Mouse (Mus musculus) spleen, adult 2 months (tissue): ENCODE results near the gene Mrps35. TPM values are rescaled to one million over a fixed set of nuclear protein-coding genes. Genes with fewer than 3 reads are reported as not detected.
A peak's percentile ranks its signal among the peaks of the same experiment; 100 is the strongest.

Experiments used
- DNase-seq, 2 experiments: peaks; one replicate each; pipeline versions ENCODE4 v3.0.0 to v3.0.0-alpha.2; 2012 to 2021; ENCODE audit warnings: low spot score in 2 of 2, low read depth in 1 of 2
- H3K27ac ChIP-seq: fragments of 200-500 bp; 2 replicates; pipeline ENCODE4 v1.5.1; 2012; ENCODE audit warnings: low read length, inconsistent platforms; ENCODE audit not compliant: insufficient read depth
- H3K27me3 ChIP-seq: fragments of 200-500 bp; 2 replicates; pipeline ENCODE4 v1.6.1; 2012; ENCODE audit warnings: mild to moderate bottlenecking, moderate library complexity, low read length, inconsistent platforms; ENCODE audit not compliant: control insufficient read depth, insufficient read depth
- H3K36me3 ChIP-seq: fragments of 200-500 bp; 2 replicates; pipeline ENCODE4 v1.6.1; 2012; ENCODE audit warnings: mild to moderate bottlenecking, low read length, inconsistent platforms; ENCODE audit not compliant: control insufficient read depth, insufficient read depth
- H3K4me1 ChIP-seq: fragments of 200-500 bp; 2 replicates; pipeline ENCODE4 v1.6.1; 2011; ENCODE audit warnings: inconsistent platforms; ENCODE audit not compliant: control insufficient read depth, insufficient read depth, insufficient read length
- H3K4me3 ChIP-seq: fragments of 200-500 bp; 2 replicates; pipeline ENCODE4 v1.5.1; 2011; ENCODE audit warnings: mild to moderate bottlenecking, inconsistent platforms; ENCODE audit not compliant: insufficient read depth, insufficient read length; ENCODE audit errors: extremely low read depth
- CTCF ChIP-seq: fragments of 200-500 bp; IDR thresholded peaks from 2 replicates; pipeline ENCODE4 v1.5.1; 2011; ENCODE audit warnings: mild to moderate bottlenecking, inconsistent platforms; ENCODE audit not compliant: insufficient read depth, insufficient read length, insufficient replicate concordance; ENCODE audit errors: extremely low read depth
- POLR2A ChIP-seq: fragments of 200-500 bp; IDR thresholded peaks from 2 replicates; pipeline ENCODE4 v1.6.1; 2011; ENCODE audit warnings: low read depth, low read length, inconsistent platforms
- WGBS: fragments of 180-500 bp; shearing (Covaris S2); methylation state at CpG from one replicate; pipeline ENCODE4 v1.1.7; 2018; 5-methylcytosine and 5-hydroxymethylcytosine counted together
- polyA plus RNA-seq: library from polyadenylated mRNA; depleted of rRNA; stranded (reverse); fragments of >200 nt; gene quantifications from 2 replicates; pipeline ENCODE4 v1.2.3, GENCODE M21; 2012

The Mrps35 gene
- polyA plus RNA-seq, 1 experiment: 4.1 TPM

DNA sequence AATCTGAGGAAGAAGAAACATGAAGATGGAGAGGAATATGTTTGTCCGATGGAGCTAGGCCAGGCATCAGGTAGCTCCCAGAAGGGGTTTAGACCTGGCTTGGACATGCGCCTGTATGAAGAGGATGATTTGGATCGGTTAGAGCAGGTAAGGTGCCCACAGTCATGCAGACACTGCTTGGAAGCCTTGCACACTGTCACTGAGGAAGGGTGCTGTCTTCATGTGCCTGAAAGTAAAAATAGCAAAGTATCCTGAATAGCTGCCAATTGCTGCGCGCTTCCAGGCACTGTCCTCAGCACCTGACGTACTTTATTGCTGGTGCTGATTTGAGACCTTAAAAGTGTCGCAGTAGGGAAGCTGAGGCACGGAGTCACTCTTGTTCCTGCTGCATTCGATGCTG, 13.0 kb upstream of the Mrps35 start:
- no peak for DNase-seq
- no peak overlapping the region for H3K4me3 ChIP-seq
- WGBS: 93% methylated on average over 9 of the region's 9 CpGs
- no peak for TF ChIP-seq POLR2A
- TF ChIP-seq CTCF: no peak
- H3K36me3 ChIP-seq: no peaks in the 10 kb centered on the region
- H3K4me1 ChIP-seq: no peaks in the 10 kb centered on the region
- H3K27me3 ChIP-seq: no peaks in the 10 kb centered on the region
- H3K27ac ChIP-seq: no peak overlapping the region

DNA sequence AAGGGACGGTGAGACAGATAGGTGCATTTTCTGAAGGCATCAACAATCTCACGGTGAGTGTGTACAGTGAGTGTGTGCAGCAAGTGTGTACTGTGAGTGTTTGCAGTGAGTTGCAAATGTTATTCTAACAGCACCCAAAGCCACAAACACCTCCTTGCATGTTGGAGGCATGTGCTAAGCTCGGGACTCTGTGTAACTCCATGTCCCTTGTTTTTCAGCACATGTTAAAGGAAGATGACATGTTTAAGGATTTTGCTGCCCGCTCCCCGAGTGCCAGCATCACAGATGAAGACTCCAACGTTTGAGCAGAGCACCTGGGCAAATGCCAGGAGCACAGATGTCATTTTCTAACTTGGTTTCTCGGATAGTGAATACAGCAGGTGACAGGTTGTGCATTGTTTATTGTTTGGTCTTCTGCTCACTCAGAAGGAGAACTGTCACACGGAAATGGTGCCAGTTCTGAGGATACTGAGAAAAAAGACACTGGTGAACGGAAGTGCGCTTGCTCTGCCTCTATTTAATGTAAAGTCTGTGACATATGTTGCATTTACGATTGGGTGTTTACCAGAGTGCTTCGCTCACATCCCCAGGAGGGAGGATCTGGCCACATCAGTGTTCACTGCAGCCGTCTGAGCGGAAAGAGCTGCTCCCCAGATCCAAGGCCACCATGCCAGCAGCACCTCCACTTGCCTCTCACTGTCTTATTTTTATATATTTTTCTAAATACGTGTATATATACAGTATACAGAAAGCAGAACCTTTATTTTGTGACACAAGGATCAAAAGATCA, 12.3 kb upstream of the Mrps35 start:
- no peak overlapping the region for H3K4me3 ChIP-seq
- 91% methylated on average over 15 of the region's 15 CpGs for WGBS

DNA sequence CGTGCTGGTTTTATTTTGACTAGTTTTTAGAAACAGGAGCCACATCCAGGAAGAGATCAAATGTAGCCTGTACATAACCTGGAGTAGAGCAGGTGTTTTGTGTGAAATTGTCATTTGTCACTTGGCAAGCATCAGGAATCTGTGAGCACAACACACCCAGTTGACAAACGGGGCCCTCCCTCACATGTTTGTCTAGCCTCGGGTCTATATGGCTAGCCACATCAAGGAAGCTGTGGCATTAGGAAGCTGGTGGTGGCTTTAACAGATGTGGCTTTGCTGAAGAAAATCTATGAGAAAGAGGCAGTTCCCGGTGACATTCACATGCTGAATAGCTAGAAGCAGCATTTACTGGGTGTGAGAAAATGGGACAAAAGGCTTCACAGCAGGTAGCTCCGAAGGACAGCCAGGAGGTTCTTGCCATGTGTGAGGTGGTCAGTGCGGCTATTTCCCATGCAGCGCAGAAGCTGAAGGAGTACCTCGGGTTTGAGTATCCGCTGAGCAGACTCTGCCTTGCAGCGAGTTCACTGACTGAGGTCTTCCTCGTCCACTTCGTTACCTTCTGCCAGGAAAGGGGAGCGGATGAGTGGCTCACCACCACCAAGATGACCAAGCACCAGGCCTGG, 10.2 kb upstream of the Mrps35 start, which contains the start of gene Rep15:
Gene Rep15, plus strand, starts transcription at position 282 of the 623 bp plus-strand sequence.
- 68% methylated on average over 13 of the region's 13 CpGs for WGBS
- Histone ChIP-seq H3K27me3 (no peaks in the 10 kb centered on the region), H3K4me3 (no peak within 1 kb of the TSS), H3K4me1 (no peaks in the 10 kb centered on the region), H3K27ac (no peak within 1 kb of the TSS), H3K36me3 (no peaks in the 10 kb centered on the region)
- DNase-seq: no peak
- TF ChIP-seq CTCF (no peak), POLR2A (no peak)

More for the DNA sequence above, 12.3 kb upstream of the Mrps35 start:
- no peaks in the 10 kb centered on the region for H3K27me3 ChIP-seq
- H3K36me3 ChIP-seq: no peaks in the 10 kb centered on the region
- H3K4me1 ChIP-seq: no peaks in the 10 kb centered on the region
- no peak for DNase-seq
- TF ChIP-seq POLR2A (no peak), CTCF (no peak)
- no peak overlapping the region for H3K27ac ChIP-seq

- Histone ChIP-seq H3K4me3 (peak overlapping the region; percentile 86; the same call in 1 of the 2 replicates), H3K4me1 (no peaks in the 10 kb centered on the region; the same call in 1 of the 2 replicates), H3K36me3 (peaks cover 14% of the 10 kb centered on the region), H3K27me3 (no peaks in the 10 kb centered on the region), H3K27ac (no peak overlapping the region)
- 50% methylated on average over 7 of the region's 7 CpGs for WGBS
- no peak for DNase-seq
- TF ChIP-seq CTCF (no peak), POLR2A (no peak)
Measured at GRCm38 (mm10) chr6:147043633-147044032, 1.1 kb downstream of the Mrps35 start.

DNA sequence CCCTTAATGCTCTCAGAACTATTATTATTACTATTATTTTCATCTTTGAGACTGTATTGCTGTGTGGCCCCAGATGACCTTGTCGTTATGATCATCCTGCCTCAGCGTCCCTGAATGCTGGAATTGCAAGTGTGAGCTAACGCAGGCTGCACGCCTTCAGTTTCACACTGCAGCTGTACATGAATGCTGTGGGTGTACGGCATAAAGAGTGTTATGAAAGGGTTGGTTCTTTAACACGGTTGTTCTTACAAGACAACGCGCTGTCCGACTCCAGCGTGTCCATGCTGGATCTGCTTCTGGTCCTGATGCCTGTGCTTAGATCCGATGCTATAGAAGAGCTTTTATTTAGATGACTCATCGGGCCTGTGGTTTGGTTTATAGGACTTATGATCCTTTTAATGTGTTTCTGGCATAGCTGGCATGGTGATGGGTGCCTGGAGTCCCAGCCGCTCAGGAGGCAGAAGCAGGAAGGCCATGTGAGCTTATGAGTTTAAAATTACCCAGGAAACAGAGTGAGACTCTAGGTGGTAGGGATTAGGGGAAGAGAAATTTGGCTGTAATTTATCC, 6.8 kb downstream of the Mrps35 start:
- no peak for DNase-seq
- no peaks in the 10 kb centered on the region for H3K4me1 ChIP-seq
- no peak overlapping the region for H3K27ac ChIP-seq
- H3K27me3 ChIP-seq: no peaks in the 10 kb centered on the region
- H3K36me3 ChIP-seq: peaks cover 29% of the 10 kb centered on the region
- TF ChIP-seq POLR2A (no peak), CTCF (no peak)
- no peak overlapping the region for H3K4me3 ChIP-seq
- WGBS: 96% methylated on average over 13 of the region's 13 CpGs

GRCm38 (mm10) chr6:147051666-147052065, 9.1 kb downstream of the Mrps35 start:
- WGBS: 93% methylated on average over 8 of the region's 8 CpGs
- DNase-seq: no peak
- H3K4me3 ChIP-seq: no peak overlapping the region
- no peak overlapping the region for H3K27ac ChIP-seq
- TF ChIP-seq POLR2A: no peak
- no peak for TF ChIP-seq CTCF
- H3K4me1 ChIP-seq: no peaks in the 10 kb centered on the region
- H3K36me3 ChIP-seq: peaks cover 28% of the 10 kb centered on the region
- H3K27me3 ChIP-seq: no peaks in the 10 kb centered on the region

GRCm38 (mm10) chr6:147052440-147052839, 9.9 kb downstream of the Mrps35 start:
- H3K27ac ChIP-seq: no peak overlapping the region
- peaks cover 26% of the 10 kb centered on the region for H3K36me3 ChIP-seq
- no peak for DNase-seq
- H3K4me1 ChIP-seq: no peaks in the 10 kb centered on the region
- WGBS: 94% methylated on average over 9 of the region's 9 CpGs
- H3K4me3 ChIP-seq: no peak overlapping the region
- no peak for TF ChIP-seq CTCF
- TF ChIP-seq POLR2A: no peak
- no peaks in the 10 kb centered on the region for H3K27me3 ChIP-seq
